Mouse (Mus musculus) megakaryocyte, embryonic 14.5 days (primary cell): ENCODE data around the gene Magi2.

Experiments
- FLI1 ChIP-seq: IDR thresholded peaks from 2 replicates; pipeline ENCODE4 v1.6.1; 2012; ENCODE audit warnings: low read length, inconsistent platforms, mixed read lengths
- GATA1 ChIP-seq: IDR thresholded peaks from 3 replicates; pipeline ENCODE4 v1.6.1; 2012; ENCODE audit warnings: mixed read lengths, low read length, inconsistent platforms, borderline replicate concordance

GRCm38 (mm10) chr5:20048386-20048785 is 821.5 kb downstream of the Magi2 start:
- TF ChIP-seq GATA1 (no peak), FLI1 (no peak)
